Mouse (Mus musculus): ENCODE measurements around the gene Lyzl4. TPM values are rescaled to one million over a fixed set of nuclear protein-coding genes. Genes with fewer than 3 reads are reported as not detected.

Lyzl4 gene
- total RNA-seq, 2 experiments from 2014 or later, result 0.48 TPM; not detected in 1

Other genes starting within 250 kb of the Lyzl4 start
- under 1 TPM; 0.78 to 0.97 TPM for gene Cck, start 146.4 kb downstream of the Lyzl4 start, total RNA-seq (2021)
- 1 to 10 TPM; 2.8 to 5.2 TPM for gene Vipr1, start 620 bp upstream of the Lyzl4 start, total RNA-seq (2021)
- 1 to 10 TPM; 5.4 to 5.8 TPM for gene Sec22c, start 63.4 kb upstream of the Lyzl4 start, total RNA-seq (2021)
- gene Ss18l2, start 68.2 kb upstream of the Lyzl4 start, total RNA-seq (2021), result 10 to 100 TPM; 51.5 to 60.9 TPM
- 10 to 100 TPM; 55.1 to 98.4 TPM for gene Nktr, start 77.1 kb upstream of the Lyzl4 start, total RNA-seq (2021)
- 10 to 100 TPM; 41.2 to 50.8 TPM for gene Zfp651, start 117.2 kb upstream of the Lyzl4 start, total RNA-seq (2021)
- gene Klhl40, start 135.5 kb upstream of the Lyzl4 start, total RNA-seq (2021), result 1 to 10 TPM; 1.9 to 7.6 TPM
- gene Hhatl, start 150.4 kb upstream of the Lyzl4 start, total RNA-seq (2021), result 10 to 100 TPM in 1 of 2 experiments, 1 to 10 TPM in 1; 4.3 to 17.4 TPM
- 1 to 10 TPM in 1 of 2 experiments, under 1 TPM in 1; 0.63 to 1.3 TPM for gene Ccdc13, start 197.4 kb upstream of the Lyzl4 start, total RNA-seq (2021)
- gene Higd1a, start 216.3 kb upstream of the Lyzl4 start, total RNA-seq (2021), result 100 to 1,000 TPM; 111 to 113 TPM